Mouse (Mus musculus) hindbrain, embryonic 16.5 days (tissue): Measurements from ENCODE around the gene Prkg1. TPM values are rescaled to one million over a fixed set of nuclear protein-coding genes. Genes with fewer than 3 reads are reported as not detected.

ENCODE experiments used
- ATAC-seq: fragments of 200-750 bp; cut with Nextera tagmentation; 2 replicates; pipeline ENCODE4 v1.8.0; 2017; ENCODE audit warnings: moderate TSS enrichment, moderate library complexity
- H3K27ac ChIP-seq: fragments of 300-500 bp; sonication (generic); 2 replicates; pipeline ENCODE4 v1.5.1; 2014; ENCODE audit warnings: low read depth, mild to moderate bottlenecking, control low read depth, low read length, moderate library complexity
- H3K27me3 ChIP-seq: fragments of 300-500 bp; sonication (generic); replicated peaks from 2 replicates; pipeline ENCODE4 v1.6.1; 2014; ENCODE audit warnings: low read length; ENCODE audit not compliant: control insufficient read depth, insufficient read depth
- H3K36me3 ChIP-seq: fragments of 300-500 bp; sonication (generic); 2 replicates; pipeline ENCODE4 v1.6.1; 2014; ENCODE audit warnings: mild to moderate bottlenecking, low read length, moderate library complexity, mixed read lengths; ENCODE audit not compliant: control insufficient read depth, insufficient read depth
- H3K4me1 ChIP-seq: fragments of 300-500 bp; sonication (generic); 2 replicates; pipeline ENCODE4 v1.6.1; 2014; ENCODE audit warnings: low read depth, low read length; ENCODE audit not compliant: control insufficient read depth, insufficient read depth
- H3K4me2 ChIP-seq: fragments of 300-500 bp; sonication (generic); 2 replicates; pipeline ENCODE4 v1.6.1; 2014; ENCODE audit warnings: mild to moderate bottlenecking, low read length, control low read depth, moderate library complexity
- H3K4me3 ChIP-seq: fragments of 300-500 bp; sonication (generic); 2 replicates; pipeline ENCODE4 v1.5.1; 2014; ENCODE audit warnings: mild to moderate bottlenecking, low read length, control low read depth, moderate library complexity
- H3K9ac ChIP-seq: fragments of 300-500 bp; sonication (generic); 2 replicates; pipeline ENCODE4 v1.6.1; 2014; ENCODE audit warnings: low read depth, mild to moderate bottlenecking, control low read depth, low read length, moderate library complexity
- H3K9me3 ChIP-seq: fragments of 300-500 bp; sonication (generic); 2 replicates; pipeline ENCODE4 v1.6.1; 2014; ENCODE audit warnings: mild to moderate bottlenecking, low read length, moderate library complexity; ENCODE audit not compliant: control insufficient read depth
- WGBS: fragments of 180-500 bp; shearing (Covaris S2); extraction: QIAGEN DNeasy Blood & Tissue Kit; methylation state at CpG from one replicate; pipeline ENCODE4 v1.1.7; 2014; 5-methylcytosine and 5-hydroxymethylcytosine counted together
- polyA plus RNA-seq: library from polyadenylated mRNA; unstranded; fragments of >200 nt; fragmentation: Nextera tagmentation; extraction: Ambion mirVana; gene quantifications from 2 replicates; pipeline ENCODE4 v1.2.1, GENCODE M21; 2015

The Prkg1 gene
- polyA plus RNA-seq, 1 experiment from 2014 or later = 4.8 TPM

DNA sequence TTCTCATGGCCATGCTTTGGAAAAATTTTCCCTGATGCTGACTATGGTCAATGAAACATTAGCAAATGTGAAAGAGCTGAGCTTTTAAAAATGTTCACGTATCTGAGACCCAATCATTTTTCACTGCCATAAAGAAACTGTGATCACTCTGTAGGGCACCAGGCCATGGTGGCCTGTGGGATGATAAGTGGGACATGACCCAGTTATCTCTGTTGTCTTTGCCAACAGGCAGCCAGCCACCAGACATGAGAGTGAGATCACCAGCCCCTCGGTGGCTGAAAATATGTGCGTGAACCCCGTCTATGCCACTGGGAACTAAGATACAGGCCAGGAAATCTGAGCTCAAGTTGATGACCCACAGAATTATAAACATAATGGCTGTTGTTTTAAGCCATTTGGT is 14.2 kb upstream of the Prkg1 start:
- H3K4me1 ChIP-seq = no peaks in the 10 kb centered on the region
- H3K4me3 ChIP-seq = no peak overlapping the region
- H3K4me2 ChIP-seq = no peak overlapping the region
- H3K9me3 ChIP-seq = no peaks in the 10 kb centered on the region
- WGBS = 86% methylated on average over 4 of the region's 4 CpGs
- H3K36me3 ChIP-seq = no peaks in the 10 kb centered on the region
- H3K27me3 ChIP-seq = no peaks in the 10 kb centered on the region
- no peak overlapping the region for H3K27ac ChIP-seq
- ATAC-seq = no peak
- H3K9ac ChIP-seq = no peak overlapping the region

DNA sequence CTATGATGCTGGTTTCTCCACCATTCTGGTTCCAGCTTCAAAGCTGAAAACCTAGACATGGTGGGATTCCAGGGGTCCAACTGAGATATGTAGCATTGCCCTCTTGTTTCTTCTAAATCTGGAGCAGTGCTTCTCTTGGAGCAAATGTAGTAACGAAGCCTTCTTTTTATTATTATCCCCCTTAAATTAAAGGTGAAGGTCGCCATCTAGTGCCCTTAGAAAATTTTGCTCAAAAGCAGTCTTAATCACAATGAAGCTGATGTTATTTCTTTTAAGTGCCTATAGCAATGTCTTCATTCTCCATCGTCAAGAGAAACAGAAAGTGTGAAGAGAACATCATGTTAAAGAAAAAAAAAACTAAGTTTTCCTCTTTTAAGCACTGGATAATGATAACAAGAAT is 2.2 kb upstream of the Prkg1 start:
- WGBS = 7% methylated on average over 3 of the region's 3 CpGs
- Histone ChIP-seq H3K4me1 (peaks cover 27% of the 10 kb centered on the region), H3K27me3 (peaks cover 11% of the 10 kb centered on the region; the same call in 1 of the 2 replicates), H3K4me3 (no peak overlapping the region), H3K9me3 (no peaks in the 10 kb centered on the region), H3K27ac (no peak overlapping the region), H3K36me3 (no peaks in the 10 kb centered on the region), H3K4me2 (no peak overlapping the region), H3K9ac (no peak overlapping the region)
- ATAC-seq = no peak

DNA sequence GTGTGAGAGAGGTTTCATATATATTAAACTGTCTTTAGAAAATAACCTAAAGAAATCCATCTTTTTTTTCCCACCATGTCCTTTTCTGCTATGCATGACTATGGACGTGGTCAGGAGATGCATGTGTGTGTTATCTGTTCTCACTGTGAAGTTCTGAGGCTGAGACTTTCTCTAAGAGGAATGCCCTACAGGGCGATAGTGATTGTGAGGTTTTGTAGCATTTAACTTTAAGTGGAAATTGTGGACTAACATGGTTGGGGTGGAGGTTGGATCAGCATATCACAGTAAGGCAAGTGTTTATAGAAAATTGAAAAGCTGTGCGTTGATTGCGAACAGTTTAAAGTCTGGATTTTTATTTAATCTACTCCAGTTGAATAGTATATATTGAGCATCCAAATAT is 618 bp upstream of the Prkg1 start:
- 26% methylated on average over 4 of the region's 4 CpGs for WGBS
- no peak overlapping the region for H3K4me3 ChIP-seq
- no peak overlapping the region for H3K4me2 ChIP-seq
- H3K27me3 ChIP-seq = peaks cover 11% of the 10 kb centered on the region; the same call in 1 of the 2 replicates
- no peak overlapping the region for H3K9ac ChIP-seq
- no peak overlapping the region for H3K27ac ChIP-seq
- no peaks in the 10 kb centered on the region for H3K9me3 ChIP-seq
- peaks cover 27% of the 10 kb centered on the region for H3K4me1 ChIP-seq
- H3K36me3 ChIP-seq = no peaks in the 10 kb centered on the region
- no peak for ATAC-seq

DNA sequence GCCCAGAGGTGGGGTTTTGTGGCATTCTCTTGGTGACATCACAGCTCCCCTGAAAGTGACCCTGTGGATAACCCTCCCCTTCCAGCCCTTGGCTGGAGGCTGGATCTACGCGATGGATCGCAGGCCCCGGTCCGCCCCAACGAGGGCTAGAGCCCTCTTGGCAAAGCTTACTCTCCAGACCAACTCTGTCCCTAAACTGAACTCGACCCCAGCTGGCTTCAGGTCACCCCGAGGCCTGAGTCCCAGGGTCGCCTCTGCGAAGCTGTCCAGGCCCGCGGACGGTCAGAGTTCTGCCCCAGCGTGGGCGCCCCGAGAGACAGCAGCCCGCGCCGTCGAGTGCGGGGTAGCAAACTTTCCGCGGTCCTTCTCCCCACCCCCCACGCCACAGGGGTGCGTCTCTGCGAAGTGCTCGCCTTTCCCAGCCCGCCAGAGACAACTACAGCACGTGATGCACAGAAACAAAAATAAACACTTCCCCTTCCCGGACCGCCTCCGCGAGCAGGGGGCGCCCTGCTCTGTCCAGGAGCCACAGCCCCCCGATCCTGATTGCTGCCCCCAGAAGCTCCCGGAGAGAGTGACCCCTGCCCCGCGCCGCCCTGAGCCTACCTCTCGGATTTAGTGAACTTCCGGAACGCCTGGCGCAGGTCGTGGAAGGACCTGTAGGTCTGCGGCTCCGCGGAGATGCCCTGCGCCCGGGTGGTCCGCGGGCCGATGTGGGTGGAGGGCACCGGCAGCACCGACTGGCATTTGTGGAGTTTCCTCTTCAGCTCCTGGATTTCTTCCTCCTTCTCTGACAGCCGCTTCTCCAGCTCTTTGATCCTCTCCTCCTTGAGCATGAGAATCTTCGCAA is 657 bp downstream of the Prkg1 start:
- H3K4me2 ChIP-seq = peak overlapping the region; percentile 99
- H3K36me3 ChIP-seq = no peaks in the 10 kb centered on the region
- under 1% methylated on average over 55 of the region's 56 CpGs for whole genome bisulfite sequencing
- peak; percentile 46; the same call in 1 of the 2 replicates for ATAC-seq
- peak overlapping the region; percentile 58 for H3K4me3 ChIP-seq
- H3K9ac ChIP-seq = peak overlapping the region; percentile 63
- H3K9me3 ChIP-seq = no peaks in the 10 kb centered on the region
- H3K27me3 ChIP-seq = peaks cover 11% of the 10 kb centered on the region; the same call in 1 of the 2 replicates
- H3K4me1 ChIP-seq = peaks cover 27% of the 10 kb centered on the region
- no peak overlapping the region; the same call in 1 of the 2 replicates for H3K27ac ChIP-seq

DNA sequence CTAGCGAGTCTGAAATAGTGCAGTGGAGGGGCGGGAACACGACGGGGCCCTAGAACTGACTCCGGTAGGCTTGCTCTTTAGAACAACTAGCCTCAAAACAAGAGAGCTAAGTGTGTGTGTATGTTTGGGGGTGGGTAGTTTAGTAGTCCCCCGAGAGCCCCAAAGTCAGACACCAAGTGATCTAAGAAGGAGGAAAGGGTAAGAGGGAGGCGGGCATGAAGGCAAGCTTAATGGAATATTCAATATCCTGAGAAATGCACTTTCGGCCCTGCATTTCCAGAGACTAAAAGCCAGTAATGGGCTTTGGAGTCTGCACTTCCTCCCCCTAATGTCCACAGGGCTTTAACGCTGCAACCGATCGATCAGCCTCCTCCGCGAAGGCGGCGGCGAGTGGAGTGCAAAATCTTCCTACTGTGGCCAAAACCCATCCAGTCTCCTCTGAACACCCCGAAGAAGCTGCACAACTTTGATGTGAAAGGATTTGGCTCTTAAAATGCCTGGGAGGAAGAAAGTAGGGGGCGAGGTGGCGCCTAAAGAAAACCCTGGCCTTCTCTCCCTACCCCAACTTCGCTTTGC is 1.5 kb downstream of the Prkg1 start:
- no peaks in the 10 kb centered on the region for H3K36me3 ChIP-seq
- WGBS = 6% methylated on average over 20 of the region's 20 CpGs
- H3K4me3 ChIP-seq = peak overlapping the region; percentile 58
- peak overlapping the region; percentile 11; the same call in 1 of the 2 replicates for H3K9ac ChIP-seq
- no peaks in the 10 kb centered on the region for H3K9me3 ChIP-seq
- H3K4me2 ChIP-seq = peak overlapping the region; percentile 99
- H3K27ac ChIP-seq = no peak overlapping the region
- 0 out of 2 replicates have a peak, but pooled peaks have one; percentile 18 for ATAC-seq
- peaks cover 27% of the 10 kb centered on the region for H3K4me1 ChIP-seq
- peaks cover 11% of the 10 kb centered on the region; the same call in 1 of the 2 replicates for H3K27me3 ChIP-seq

DNA sequence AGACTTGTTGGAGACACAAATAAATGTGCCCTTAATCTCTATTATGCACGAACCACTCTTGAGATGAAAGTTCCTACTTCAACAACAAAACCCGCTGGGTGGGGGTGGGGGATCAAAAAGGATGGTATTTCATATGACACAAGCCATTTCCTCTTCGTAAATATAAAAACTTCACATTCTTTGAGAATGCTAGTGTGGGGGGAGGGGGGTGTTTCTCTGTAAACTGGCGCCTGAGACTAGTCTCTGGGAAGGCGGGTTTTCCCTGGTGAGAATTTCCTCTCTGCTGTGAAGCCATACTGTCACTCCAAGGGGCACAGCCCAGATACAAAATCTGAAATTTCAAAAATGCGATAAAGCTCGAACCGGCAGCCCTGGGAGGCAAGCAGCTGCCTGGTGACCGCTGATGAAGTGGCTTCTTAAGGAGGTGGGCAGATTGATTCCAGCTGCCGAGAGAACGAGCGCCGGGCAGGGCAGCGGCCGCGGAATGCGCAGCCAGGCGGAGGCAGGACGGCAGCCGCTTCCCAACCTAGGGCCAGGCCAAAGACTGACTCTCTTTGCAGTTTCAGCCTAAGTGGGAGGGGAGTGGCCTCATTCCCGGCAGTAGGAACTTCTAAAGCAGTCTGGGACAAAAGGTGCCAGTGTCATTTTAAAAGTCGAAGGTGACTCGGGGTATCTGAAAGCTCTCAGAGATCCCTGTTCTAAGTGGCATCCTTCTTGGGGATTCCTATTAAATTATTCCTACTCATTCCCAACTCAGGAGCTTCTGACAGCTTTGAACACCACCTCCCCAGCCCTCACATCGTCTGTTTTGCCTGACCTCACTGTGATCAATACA is 2.2 kb downstream of the Prkg1 start:
- H3K9ac ChIP-seq = peak overlapping the region; percentile 51
- 0 out of 2 replicates have a peak, but pooled peaks have one; percentile 28 for ATAC-seq
- H3K27me3 ChIP-seq = peaks cover 11% of the 10 kb centered on the region; the same call in 1 of the 2 replicates
- H3K4me3 ChIP-seq = peak overlapping the region; percentile 58
- H3K27ac ChIP-seq = no peak overlapping the region
- no peaks in the 10 kb centered on the region for H3K9me3 ChIP-seq
- H3K36me3 ChIP-seq = no peaks in the 10 kb centered on the region
- peak overlapping the region; percentile 99 for H3K4me2 ChIP-seq
- 1% methylated on average over 24 of the region's 24 CpGs for WGBS
- H3K4me1 ChIP-seq = peaks cover 27% of the 10 kb centered on the region

DNA sequence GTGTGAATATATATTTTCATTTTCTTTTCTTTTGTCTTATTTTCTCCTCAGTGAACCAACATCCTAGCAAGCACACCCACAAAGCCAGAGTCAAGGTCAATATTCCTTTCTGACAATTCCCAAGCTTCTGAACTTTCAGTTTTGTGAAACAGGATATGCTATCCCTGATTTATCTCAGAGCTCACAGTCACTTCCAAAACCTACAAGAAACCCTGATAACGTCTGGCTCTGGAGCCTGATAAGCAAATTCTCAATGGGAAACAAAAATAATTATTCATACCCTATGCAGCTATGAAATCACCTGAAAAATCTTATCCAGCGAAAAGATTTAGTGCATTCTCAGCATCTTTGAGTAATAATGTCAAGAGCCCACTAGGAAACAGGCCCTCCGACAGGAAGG is 5.0 kb downstream of the Prkg1 start:
- H3K9ac ChIP-seq = no peak overlapping the region
- H3K27me3 ChIP-seq = peaks cover 11% of the 10 kb centered on the region; the same call in 1 of the 2 replicates
- ATAC-seq = no peak
- no peak overlapping the region for H3K4me2 ChIP-seq
- H3K4me1 ChIP-seq = peaks cover 25% of the 10 kb centered on the region
- no peak overlapping the region for H3K4me3 ChIP-seq
- no peaks in the 10 kb centered on the region for H3K9me3 ChIP-seq
- 65% methylated on average over 3 of the region's 3 CpGs for WGBS
- no peaks in the 10 kb centered on the region for H3K36me3 ChIP-seq
- no peak overlapping the region for H3K27ac ChIP-seq

DNA sequence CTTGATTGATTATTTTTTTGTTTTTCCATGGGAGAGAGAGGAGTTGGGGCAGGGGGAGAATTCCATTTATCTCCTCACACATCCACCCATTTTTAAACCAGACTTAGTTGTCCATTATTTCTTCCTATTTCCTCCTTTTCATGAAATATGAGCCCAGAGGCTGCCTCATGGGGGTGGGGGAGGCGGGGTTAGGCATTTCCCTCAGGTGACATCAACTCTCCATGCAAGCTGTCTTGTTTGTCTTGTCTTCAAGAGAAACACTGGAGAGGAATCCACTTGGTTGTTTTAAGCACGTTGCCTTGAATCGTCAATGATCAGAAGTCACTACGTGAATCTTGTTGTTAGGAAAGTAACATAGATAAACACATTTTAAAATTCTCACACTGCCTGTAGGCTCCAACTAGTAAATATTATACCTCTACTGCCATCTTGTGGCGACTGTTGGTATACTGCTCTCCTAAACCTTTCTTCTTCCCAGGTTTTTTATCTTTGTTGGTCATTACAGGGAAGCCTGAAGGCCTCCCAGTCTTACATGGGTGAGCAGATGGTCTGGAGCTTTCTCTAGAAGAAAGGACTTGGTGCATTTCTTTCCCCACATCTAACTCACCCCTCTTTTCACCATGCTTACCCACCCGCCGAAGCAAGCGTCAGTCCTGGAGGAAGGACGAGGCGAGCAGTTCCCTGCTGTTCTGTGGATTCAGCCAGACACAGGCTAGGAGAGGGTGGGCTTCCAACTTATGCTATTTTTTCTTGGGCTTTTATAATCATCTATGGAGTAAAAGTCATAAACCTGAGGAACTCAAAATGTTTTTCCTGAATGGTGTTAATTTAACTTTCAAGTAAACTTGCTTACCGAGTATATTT is 8.7 kb downstream of the Prkg1 start:
- Histone ChIP-seq H3K27ac (no peak overlapping the region), H3K9ac (no peak overlapping the region), H3K36me3 (no peaks in the 10 kb centered on the region), H3K4me2 (no peak overlapping the region), H3K9me3 (no peaks in the 10 kb centered on the region), H3K4me1 (no peaks in the 10 kb centered on the region), H3K27me3 (no peaks in the 10 kb centered on the region), H3K4me3 (no peak overlapping the region)
- 33% methylated on average over 11 of the region's 11 CpGs for WGBS
- ATAC-seq = peak; percentile 80
